Mouse (Mus musculus): ENCODE data around the gene Rap1a. TPM values are rescaled to one million over a fixed set of nuclear protein-coding genes. Genes with fewer than 3 reads are reported as not detected.

Rap1a gene
- polyA plus RNA-seq, 1 experiment, result 25.2 TPM

DNA sequence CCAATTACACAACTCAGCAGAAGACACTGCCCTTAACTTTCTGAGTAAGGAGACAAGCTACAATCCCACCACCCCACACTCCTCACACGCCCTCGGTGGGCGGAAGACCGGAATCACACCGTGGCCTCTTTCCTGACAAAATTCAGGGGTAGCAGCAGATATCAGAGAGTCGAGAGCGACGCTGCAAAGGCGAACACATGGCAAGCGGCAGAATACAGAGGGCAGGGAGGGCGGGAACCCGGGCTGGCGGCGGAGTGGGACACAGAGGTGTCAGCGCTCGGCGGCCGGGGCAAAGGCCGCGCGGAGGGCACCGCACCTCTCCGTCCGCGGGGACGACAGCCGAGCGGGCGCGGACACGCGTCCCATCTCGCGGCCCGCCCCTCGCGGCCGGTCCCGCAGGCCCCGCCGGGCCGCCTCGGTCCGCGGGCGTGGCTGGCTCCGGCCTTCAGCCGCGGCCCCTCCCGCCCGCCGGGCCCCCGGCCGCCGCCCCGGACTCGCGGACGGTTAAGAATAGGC, 403 bp downstream of the Rap1a start:
- TF ChIP-seq MAX (IDR thresholded peaks at IDR 0.05; ENCODE audit: low read depth), result no peak
- no peak for TF ChIP-seq TCF3 (IDR thresholded peaks at IDR 0.05; ENCODE audit: insufficient read length, low read depth)
- TF ChIP-seq E2F4 (IDR thresholded peaks at IDR 0.05; ENCODE audit: insufficient read depth), result no peak
- no peak for TF ChIP-seq SRF (IDR thresholded peaks at IDR 0.05; ENCODE audit: control insufficient read depth, insufficient read length, low read depth)
- no peak for TF ChIP-seq REST (IDR thresholded peaks at IDR 0.05; ENCODE audit: insufficient read depth, insufficient read length)
- no peak for TF ChIP-seq MYOG (IDR thresholded peaks at IDR 0.05; ENCODE audit: control insufficient read depth in 1 of 3, insufficient read depth in 1 of 3, insufficient read length in 2 of 3, low read depth in 2 of 3)
- TF ChIP-seq POLR2AphosphoS2 (IDR thresholded peaks at IDR 0.05; ENCODE audit: insufficient read length, low read depth), result no peak
- no peak for TF ChIP-seq TCF12 (IDR thresholded peaks at IDR 0.05; ENCODE audit: insufficient read depth, poor library complexity, severe bottlenecking)
- TF ChIP-seq POLR2A (IDR thresholded peaks at IDR 0.05; ENCODE audit: insufficient read length, low read depth), result no peak
- TF ChIP-seq CEBPB (IDR thresholded peaks at IDR 0.05; ENCODE audit: insufficient read depth, poor library complexity, severe bottlenecking), result no peak
- no peak for TF ChIP-seq MYOD1 (IDR thresholded peaks at IDR 0.05; ENCODE audit: control insufficient read depth in 1 of 3, insufficient read length in 2 of 3, low read depth in 2 of 3)
- no peak for TF ChIP-seq USF1 (IDR thresholded peaks at IDR 0.05; ENCODE audit: low read depth)
- Histone ChIP-seq H3K36me3 (ENCODE audit: control insufficient read depth, insufficient read depth) (no peaks in the 10 kb centered on the region), H3ac (ENCODE audit: control insufficient read depth, insufficient read length) (peak overlapping the region; percentile 90), H3K4me2 (ENCODE audit: low read depth) (peak overlapping the region; percentile 72), H3K4me3 (peak overlapping the region; percentile 46), H3K27me3 (ENCODE audit: control insufficient read depth, insufficient read depth, insufficient read length) (no peaks in the 10 kb centered on the region), H3K79me2 (ENCODE audit: control insufficient read depth, insufficient read depth) (peaks cover 50% of the 10 kb centered on the region)

- peak overlapping the region; percentile 72 for H3K4me2 ChIP-seq (ENCODE audit: low read depth)
- no peaks in the 10 kb centered on the region for H3K36me3 ChIP-seq (ENCODE audit: control insufficient read depth, insufficient read depth)
- peaks cover 55% of the 10 kb centered on the region for H3K79me2 ChIP-seq (ENCODE audit: control insufficient read depth, insufficient read depth)
- no peaks in the 10 kb centered on the region for H3K27me3 ChIP-seq (ENCODE audit: control insufficient read depth, insufficient read depth, insufficient read length)
- H3ac ChIP-seq (ENCODE audit: control insufficient read depth, insufficient read length), result peak overlapping the region; percentile 90
- peak overlapping the region; percentile 46 for H3K4me3 ChIP-seq
- TF ChIP-seq MYOG (IDR thresholded peaks at IDR 0.05; ENCODE audit: control insufficient read depth in 1 of 3, insufficient read depth in 1 of 3, insufficient read length in 2 of 3, low read depth in 2 of 3) (no peak), POLR2AphosphoS2 (IDR thresholded peaks at IDR 0.05; ENCODE audit: insufficient read length, low read depth) (no peak), REST (IDR thresholded peaks at IDR 0.05; ENCODE audit: insufficient read depth, insufficient read length) (no peak), MYOD1 (IDR thresholded peaks at IDR 0.05; ENCODE audit: control insufficient read depth in 1 of 3, insufficient read length in 2 of 3, low read depth in 2 of 3) (no peak), CEBPB (IDR thresholded peaks at IDR 0.05; ENCODE audit: insufficient read depth, poor library complexity, severe bottlenecking) (no peak), E2F4 (IDR thresholded peaks at IDR 0.05; ENCODE audit: insufficient read depth) (no peak), POLR2A (IDR thresholded peaks at IDR 0.05; ENCODE audit: insufficient read length, low read depth) (no peak), SRF (IDR thresholded peaks at IDR 0.05; ENCODE audit: control insufficient read depth, insufficient read length, low read depth) (no peak), TCF3 (IDR thresholded peaks at IDR 0.05; ENCODE audit: insufficient read length, low read depth) (no peak), USF1 (IDR thresholded peaks at IDR 0.05; ENCODE audit: low read depth) (no peak), MAX (IDR thresholded peaks at IDR 0.05; ENCODE audit: low read depth) (no peak), TCF12 (IDR thresholded peaks at IDR 0.05; ENCODE audit: insufficient read depth, poor library complexity, severe bottlenecking) (no peak)
Observed at GRCm38 (mm10) chr3:105800156-105800674, 921 bp downstream of the Rap1a start.

DNA sequence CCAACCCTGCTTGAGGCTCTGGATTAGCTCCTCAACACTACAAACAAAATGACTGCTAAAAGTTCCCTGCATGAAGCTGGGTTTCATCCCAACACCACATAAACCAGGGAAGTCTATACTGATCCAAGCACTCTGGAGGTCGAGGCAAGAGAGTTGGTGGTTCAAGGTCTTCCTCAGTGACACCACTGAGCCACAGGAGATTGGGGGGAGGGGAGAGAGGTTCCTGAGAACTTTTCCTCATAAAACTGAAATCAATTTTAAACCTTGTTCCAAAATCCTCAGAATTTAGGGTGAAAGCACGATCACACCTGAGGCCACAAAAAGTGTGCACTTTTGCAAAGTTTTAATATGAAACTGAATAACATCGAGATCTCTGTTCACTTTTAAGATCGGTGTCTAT, 1.8 kb downstream of the Rap1a start:
- Histone ChIP-seq H3K27me3 (ENCODE audit: control insufficient read depth, insufficient read depth, insufficient read length) (no peaks in the 10 kb centered on the region), H3K79me2 (ENCODE audit: control insufficient read depth, insufficient read depth) (peaks cover 64% of the 10 kb centered on the region), H3K4me2 (ENCODE audit: low read depth) (peak overlapping the region; percentile 72), H3K4me3 (peak overlapping the region; percentile 46), H3K36me3 (ENCODE audit: control insufficient read depth, insufficient read depth) (no peaks in the 10 kb centered on the region), H3ac (ENCODE audit: control insufficient read depth, insufficient read length) (no peak overlapping the region)
- TF ChIP-seq CEBPB (IDR thresholded peaks at IDR 0.05; ENCODE audit: insufficient read depth, poor library complexity, severe bottlenecking) (no peak), E2F4 (IDR thresholded peaks at IDR 0.05; ENCODE audit: insufficient read depth) (no peak), REST (IDR thresholded peaks at IDR 0.05; ENCODE audit: insufficient read depth, insufficient read length) (no peak), POLR2A (IDR thresholded peaks at IDR 0.05; ENCODE audit: insufficient read length, low read depth) (no peak), POLR2AphosphoS2 (IDR thresholded peaks at IDR 0.05; ENCODE audit: insufficient read length, low read depth) (no peak), MAX (IDR thresholded peaks at IDR 0.05; ENCODE audit: low read depth) (no peak), TCF12 (IDR thresholded peaks at IDR 0.05; ENCODE audit: insufficient read depth, poor library complexity, severe bottlenecking) (no peak), TCF3 (IDR thresholded peaks at IDR 0.05; ENCODE audit: insufficient read length, low read depth) (no peak), USF1 (IDR thresholded peaks at IDR 0.05; ENCODE audit: low read depth) (no peak), MYOG (IDR thresholded peaks at IDR 0.05; ENCODE audit: control insufficient read depth in 1 of 3, insufficient read depth in 1 of 3, insufficient read length in 2 of 3, low read depth in 2 of 3) (no peak), MYOD1 (IDR thresholded peaks at IDR 0.05; ENCODE audit: control insufficient read depth in 1 of 3, insufficient read length in 2 of 3, low read depth in 2 of 3) (no peak), SRF (IDR thresholded peaks at IDR 0.05; ENCODE audit: control insufficient read depth, insufficient read length, low read depth) (no peak)

DNA sequence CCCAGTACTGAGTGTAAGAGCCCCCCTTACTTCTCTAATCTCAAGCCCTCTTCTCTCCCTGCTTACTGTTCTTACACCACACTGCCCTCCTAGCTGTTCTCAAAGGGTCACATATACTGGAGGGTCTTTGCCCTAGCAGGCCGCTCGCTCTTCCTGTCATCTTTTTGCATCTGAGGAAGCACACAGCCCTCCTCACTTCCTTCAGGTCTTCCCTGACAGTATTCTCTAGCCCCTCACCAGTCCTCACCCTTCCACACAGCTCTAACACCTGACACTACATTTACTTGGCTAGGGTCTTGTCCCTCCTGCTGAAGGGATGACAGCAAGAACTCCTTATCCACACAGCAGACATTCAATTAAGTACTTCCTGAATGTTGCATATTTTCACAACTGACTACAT, 2.4 kb downstream of the Rap1a start:
- peak overlapping the region; percentile 72 for H3K4me2 ChIP-seq (ENCODE audit: low read depth)
- no peaks in the 10 kb centered on the region for H3K27me3 ChIP-seq (ENCODE audit: control insufficient read depth, insufficient read depth, insufficient read length)
- TF ChIP-seq POLR2A (IDR thresholded peaks at IDR 0.05; ENCODE audit: insufficient read length, low read depth) (no peak), REST (IDR thresholded peaks at IDR 0.05; ENCODE audit: insufficient read depth, insufficient read length) (no peak)
- H3K79me2 ChIP-seq (ENCODE audit: control insufficient read depth, insufficient read depth), result peaks cover 70% of the 10 kb centered on the region
- no peak overlapping the region for H3ac ChIP-seq (ENCODE audit: control insufficient read depth, insufficient read length)
- no peaks in the 10 kb centered on the region for H3K36me3 ChIP-seq (ENCODE audit: control insufficient read depth, insufficient read depth)
- no peak overlapping the region for H3K4me3 ChIP-seq

GRCm38 (mm10) chr3:105797427-105797826, 3.7 kb downstream of the Rap1a start:
- Histone ChIP-seq H3K4me3 (no peak overlapping the region), H3K36me3 (ENCODE audit: control insufficient read depth, insufficient read depth) (no peaks in the 10 kb centered on the region), H3K4me2 (ENCODE audit: low read depth) (no peak overlapping the region), H3ac (ENCODE audit: control insufficient read depth, insufficient read length) (no peak overlapping the region), H3K79me2 (ENCODE audit: control insufficient read depth, insufficient read depth) (peaks cover 83% of the 10 kb centered on the region), H3K27me3 (ENCODE audit: control insufficient read depth, insufficient read depth, insufficient read length) (no peaks in the 10 kb centered on the region)
- TF ChIP-seq USF1 (IDR thresholded peaks at IDR 0.05; ENCODE audit: low read depth) (no peak), MYOG (IDR thresholded peaks at IDR 0.05; ENCODE audit: control insufficient read depth in 1 of 3, insufficient read depth in 1 of 3, insufficient read length in 2 of 3, low read depth in 2 of 3) (peak in 2 of 3 experiments; percentile 54 to 59), TCF12 (IDR thresholded peaks at IDR 0.05; ENCODE audit: insufficient read depth, poor library complexity, severe bottlenecking) (peak; percentile 6), SRF (IDR thresholded peaks at IDR 0.05; ENCODE audit: control insufficient read depth, insufficient read length, low read depth) (no peak), MYOD1 (IDR thresholded peaks at IDR 0.05; ENCODE audit: control insufficient read depth in 1 of 3, insufficient read length in 2 of 3, low read depth in 2 of 3) (peak; percentile 10 to 43 (median 20)), MAX (IDR thresholded peaks at IDR 0.05; ENCODE audit: low read depth) (no peak)
